Mouse (Mus musculus) embryonic facial prominence, embryonic 14.5 days (tissue): Measurements from ENCODE around the gene Gm3238. TPM values are rescaled to one million over a fixed set of nuclear protein-coding genes. Genes with fewer than 3 reads are reported as not detected.

Source experiments
- ATAC-seq: fragments of 200-750 bp; cut with Nextera tagmentation; 2 replicates; pipeline ENCODE4 v1.8.0; 2017; ENCODE audit warnings: low read depth, moderate number of reproducible peaks, moderate TSS enrichment
- DNase-seq: peaks from one replicate; pipeline ENCODE4 v3.0.0-alpha.2; 2015; ENCODE audit warnings: low spot score
- H3K27ac ChIP-seq: fragments of 300-500 bp; sonication (generic); replicated peaks from 2 replicates; pipeline ENCODE4 v1.5.1; 2014; ENCODE audit warnings: low read depth, mild to moderate bottlenecking, low read length, moderate library complexity
- H3K27me3 ChIP-seq: fragments of 300-500 bp; sonication (generic); replicated peaks from 2 replicates; pipeline ENCODE4 v1.6.1; 2014; ENCODE audit warnings: low read length; ENCODE audit not compliant: control insufficient read depth, insufficient read depth
- H3K36me3 ChIP-seq: fragments of 300-500 bp; sonication (generic); 2 replicates; pipeline ENCODE4 v1.6.1; 2014; ENCODE audit warnings: low read length, mixed read lengths; ENCODE audit not compliant: control insufficient read depth, insufficient read depth
- H3K4me1 ChIP-seq: fragments of 300-500 bp; sonication (generic); 2 replicates; pipeline ENCODE4 v1.6.1; 2014; ENCODE audit warnings: antibody characterized with exemption, low read length; ENCODE audit not compliant: control insufficient read depth, insufficient read depth
- H3K4me2 ChIP-seq: fragments of 300-500 bp; sonication (generic); 2 replicates; pipeline ENCODE4 v1.6.1; 2014; ENCODE audit warnings: low read depth, mild to moderate bottlenecking, low read length, moderate library complexity, mixed read lengths
- H3K4me3 ChIP-seq: fragments of 300-500 bp; sonication (generic); 2 replicates; pipeline ENCODE4 v1.5.1; 2014; ENCODE audit warnings: low read depth, mild to moderate bottlenecking, low read length
- H3K9ac ChIP-seq: fragments of 300-500 bp; sonication (generic); 2 replicates; pipeline ENCODE4 v1.6.1; 2014; ENCODE audit warnings: low read depth, mild to moderate bottlenecking, low read length, moderate library complexity, mixed read lengths
- H3K9me3 ChIP-seq: fragments of 300-500 bp; sonication (generic); 2 replicates; pipeline ENCODE4 v1.6.1; 2016; ENCODE audit warnings: low read length; ENCODE audit not compliant: control insufficient read depth
- WGBS: fragments of 180-500 bp; shearing (Covaris S2); extraction: QIAGEN DNeasy Blood & Tissue Kit; methylation state at CpG from one replicate; pipeline ENCODE4 v1.1.7; 2014; 5-methylcytosine and 5-hydroxymethylcytosine counted together
- polyA plus RNA-seq: library from polyadenylated mRNA; unstranded; fragments of >200 nt; fragmentation: Nextera tagmentation; extraction: Ambion mirVana; gene quantifications from 2 replicates; pipeline ENCODE4 v1.2.1, GENCODE M21; 2014

Gene Gm3238
- polyA plus RNA-seq, 1 experiment from 2014 or later = not detected

DNA sequence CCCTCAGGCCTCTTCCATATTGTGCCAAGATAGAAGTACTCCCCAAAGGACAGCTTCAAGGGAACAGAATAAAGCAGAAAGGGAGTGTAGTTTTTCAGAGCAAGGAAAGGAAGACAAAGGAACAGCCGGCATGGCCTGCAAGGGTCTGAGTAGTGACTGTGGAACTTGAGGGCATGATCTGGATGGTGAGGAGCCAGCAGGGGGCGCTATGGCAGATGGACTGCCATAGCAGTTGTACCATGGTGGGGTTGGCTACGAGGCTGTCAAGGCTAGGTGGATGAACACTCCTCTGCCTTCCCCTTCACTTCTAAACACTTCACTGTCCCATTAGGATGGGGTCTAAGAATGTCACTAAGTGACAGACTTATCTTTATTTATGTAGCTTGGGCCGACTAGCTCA, 41.9 kb downstream of the Gm3238 start:
- no peak for ATAC-seq

DNA sequence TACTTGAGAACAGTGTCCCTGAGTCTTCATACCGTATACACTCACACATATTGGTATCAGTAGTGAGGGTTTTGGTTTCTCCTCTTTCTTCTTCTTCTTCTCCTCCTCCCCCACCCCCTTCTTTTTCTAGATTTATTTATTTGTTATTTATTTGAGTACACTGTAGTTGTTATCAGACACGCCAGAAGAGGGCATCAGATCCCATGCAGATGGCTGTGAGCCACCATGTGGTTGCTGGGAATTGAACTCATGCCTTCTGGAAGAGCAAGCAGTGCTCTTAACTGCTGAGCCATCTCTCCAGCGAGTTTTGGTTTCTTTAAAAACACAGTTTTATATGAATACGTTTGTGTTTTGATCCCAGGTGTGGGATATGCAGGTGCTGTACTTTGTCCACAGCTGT, 42.8 kb downstream of the Gm3238 start:
- H3K4me3 ChIP-seq = no peak overlapping the region
- DNase-seq (no peak), ATAC-seq (no peak)
- no peaks in the 10 kb centered on the region for H3K4me1 ChIP-seq
- no peaks in the 10 kb centered on the region for H3K9me3 ChIP-seq
- H3K9ac ChIP-seq = no peak overlapping the region
- WGBS = 63% methylated on average over 4 of the region's 4 CpGs
- no peak overlapping the region for H3K27ac ChIP-seq
- H3K27me3 ChIP-seq = no peaks in the 10 kb centered on the region
- H3K4me2 ChIP-seq = no peak overlapping the region
- no peaks in the 10 kb centered on the region for H3K36me3 ChIP-seq

More for the DNA sequence above, 41.9 kb downstream of the Gm3238 start:
- Histone ChIP-seq H3K36me3 (no peaks in the 10 kb centered on the region), H3K9ac (no peak overlapping the region), H3K4me2 (no peak overlapping the region), H3K4me1 (no peaks in the 10 kb centered on the region), H3K4me3 (no peak overlapping the region), H3K27me3 (no peaks in the 10 kb centered on the region), H3K27ac (no peak overlapping the region), H3K9me3 (peaks cover 3% of the 10 kb centered on the region; the same call in 1 of the 2 replicates)
- 45% methylated on average over 4 of the region's 4 CpGs for WGBS
- DNase-seq = no peak

DNA sequence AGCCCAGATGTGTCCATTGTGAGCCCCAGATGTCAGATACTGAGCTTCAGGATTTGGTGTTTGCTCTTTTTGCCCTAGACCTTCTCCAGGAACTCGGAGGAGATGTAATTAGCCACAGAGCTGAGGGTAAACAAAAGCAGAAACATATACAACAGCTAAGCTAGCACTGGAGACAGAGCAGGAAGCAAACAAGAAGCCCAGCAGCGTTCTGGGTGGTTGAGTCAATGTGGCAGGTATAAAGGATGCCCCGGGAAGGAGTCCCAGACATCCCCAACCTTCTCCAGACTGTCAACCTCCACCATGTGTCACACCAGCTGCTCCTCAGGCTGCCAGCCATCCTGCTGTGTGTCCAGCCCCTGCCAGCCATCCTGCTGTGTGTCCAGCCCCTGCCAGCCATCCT, 44.9 kb downstream of the Gm3238 start, which contains the start of gene Gm10100:
Gene Gm10100, plus strand, starts transcription at position 301 of the 400 bp plus-strand sequence.
- 31% methylated on average over 3 of the region's 3 CpGs for WGBS

DNA sequence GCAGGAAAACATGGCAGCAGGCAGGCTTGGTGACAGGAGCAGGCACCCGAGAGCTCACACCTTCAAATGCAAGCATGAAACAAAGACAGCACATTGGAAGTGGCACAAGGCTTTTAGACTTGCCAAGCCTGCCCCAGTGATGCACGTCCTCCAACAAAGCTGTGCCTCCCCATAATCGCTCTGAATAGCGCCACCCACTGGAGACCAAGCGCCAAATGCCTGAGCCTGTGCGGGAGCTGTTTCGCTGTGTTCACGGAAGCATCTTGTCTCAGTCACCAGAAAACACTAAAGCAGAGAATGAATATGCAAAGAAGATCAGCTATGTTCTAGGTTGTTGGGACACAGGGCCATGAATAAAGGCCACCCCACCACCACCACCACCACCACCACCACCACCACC, 46.3 kb downstream of the Gm3238 start:
- H3K27ac ChIP-seq = no peak overlapping the region
- no peak overlapping the region for H3K4me3 ChIP-seq
- DNase-seq (no peak), ATAC-seq (no peak)
- H3K9me3 ChIP-seq = no peaks in the 10 kb centered on the region
- no peaks in the 10 kb centered on the region for H3K27me3 ChIP-seq
- no peaks in the 10 kb centered on the region for H3K4me1 ChIP-seq
- no peak overlapping the region for H3K9ac ChIP-seq
- H3K36me3 ChIP-seq = no peaks in the 10 kb centered on the region
- 73% methylated on average over 8 of the region's 8 CpGs for WGBS
- no peak overlapping the region for H3K4me2 ChIP-seq

More for the DNA sequence above, 44.9 kb downstream of the Gm3238 start, which contains the start of gene Gm10100:
- Histone ChIP-seq H3K9me3 (no peaks in the 10 kb centered on the region), H3K4me2 (no peak within 1 kb of the TSS), H3K36me3 (no peaks in the 10 kb centered on the region), H3K27ac (no peak within 1 kb of the TSS), H3K27me3 (no peaks in the 10 kb centered on the region), H3K4me1 (no peaks in the 10 kb centered on the region), H3K9ac (no peak within 1 kb of the TSS), H3K4me3 (no peak within 1 kb of the TSS)
- DNase-seq = no peak
- ATAC-seq = no peak

Other genes starting within 250 kb of the Gm3238 start
- gene Itgb2, start 241.1 kb downstream of the Gm3238 start, polyA plus RNA-seq = 3.0 and 3.5 TPM in 2 replicates
- gene Pttg1ip, start 189.6 kb downstream of the Gm3238 start, polyA plus RNA-seq = 135 and 143 TPM in 2 replicates
- 261 and 281 TPM in 2 replicates for gene Sumo3, start 165.2 kb downstream of the Gm3238 start, polyA plus RNA-seq
- 4.1 and 7.4 TPM in 2 replicates for gene Gm49325, start 165.1 kb downstream of the Gm3238 start, polyA plus RNA-seq
- 66.1 and 69.5 TPM in 2 replicates for gene Ube2g2, start 149.1 kb downstream of the Gm3238 start, polyA plus RNA-seq
- 1.0 and 1.3 TPM in 2 replicates for gene Tspear, start 84.8 kb downstream of the Gm3238 start, polyA plus RNA-seq
- not detected in 2 replicates for gene Gm19402, start 80.6 kb downstream of the Gm3238 start, polyA plus RNA-seq
- gene Gm9508, start 74.1 kb downstream of the Gm3238 start, polyA plus RNA-seq = not detected in 2 replicates
- gene Gm10272, start 64.7 kb downstream of the Gm3238 start, polyA plus RNA-seq = not detected in 2 replicates
- 0.57 TPM in 1 of 2 replicates, not detected in the other for gene Gm10024, start 59.9 kb downstream of the Gm3238 start, polyA plus RNA-seq
- not detected in 2 replicates for gene Gm10142, start 55.5 kb downstream of the Gm3238 start, polyA plus RNA-seq
- gene Krtap12-1, start 50.7 kb downstream of the Gm3238 start, polyA plus RNA-seq = not detected in 2 replicates
- not detected in 2 replicates for gene Gm10100, start 44.8 kb downstream of the Gm3238 start, polyA plus RNA-seq
- not detected in 2 replicates for gene Gm18596, start 28.7 kb downstream of the Gm3238 start, polyA plus RNA-seq
- not detected in 2 replicates for gene Gm9736, start 20.0 kb downstream of the Gm3238 start, polyA plus RNA-seq
- not detected in 2 replicates for gene Gm3233, start 11.6 kb downstream of the Gm3238 start, polyA plus RNA-seq
- not detected in 2 replicates for gene Gm7138, start 5.6 kb upstream of the Gm3238 start, polyA plus RNA-seq
- not detected in 2 replicates for gene Gm3250, start 11.2 kb upstream of the Gm3238 start, polyA plus RNA-seq
- gene Gm7137, start 16.9 kb upstream of the Gm3238 start, polyA plus RNA-seq = not detected in 2 replicates
- gene Gm9639, start 23.8 kb upstream of the Gm3238 start, polyA plus RNA-seq = not detected in 2 replicates
- not detected in 2 replicates for gene Gm19668, start 27.8 kb upstream of the Gm3238 start, polyA plus RNA-seq
- gene Gm9507, start 40.5 kb upstream of the Gm3238 start, polyA plus RNA-seq = not detected in 2 replicates
- not detected in 2 replicates for gene Gm2696, start 43.4 kb upstream of the Gm3238 start, polyA plus RNA-seq
- not detected in 2 replicates for gene Krtap10-4, start 55.8 kb upstream of the Gm3238 start, polyA plus RNA-seq
- not detected in 2 replicates for gene Krtap10-10, start 64.6 kb upstream of the Gm3238 start, polyA plus RNA-seq
- gene Gm36176, start 75.5 kb upstream of the Gm3238 start, polyA plus RNA-seq = not detected in 2 replicates
- gene Gm10318, start 81.5 kb upstream of the Gm3238 start, polyA plus RNA-seq = 0.33 TPM in 1 of 2 replicates, not detected in the other
- gene Gm3285, start 90.7 kb upstream of the Gm3238 start, polyA plus RNA-seq = 0.28 TPM in 1 of 2 replicates, not detected in the other
- 3.7 and 4.2 TPM in 2 replicates for gene Lrrc3, start 131.2 kb upstream of the Gm3238 start, polyA plus RNA-seq
- 0.41 and 1.4 TPM in 2 replicates for gene Trpm2, start 199.2 kb upstream of the Gm3238 start, polyA plus RNA-seq
- 27.5 and 29.1 TPM in 2 replicates for gene 1810043G02Rik, start 207.2 kb upstream of the Gm3238 start, polyA plus RNA-seq
- gene Pfkl, start 238.8 kb upstream of the Gm3238 start, polyA plus RNA-seq = 87.0 and 114 TPM in 2 replicates